Mouse (Mus musculus) intestine, postnatal 0 days (tissue): ENCODE measurements around the gene 4933407L21Rik. TPM values are rescaled to one million over a fixed set of nuclear protein-coding genes. Genes with fewer than 3 reads are reported as not detected.
A peak's percentile ranks its signal among the peaks of the same experiment; 100 is the strongest.

Experiments used
- ATAC-seq: fragments of 200-750 bp; cut with Nextera tagmentation; 2 replicates; pipeline ENCODE4 v1.8.0; 2017; ENCODE audit warnings: mild to moderate bottlenecking, moderate TSS enrichment, moderate library complexity
- H3K27ac ChIP-seq: fragments of 300-500 bp; sonication (generic); 2 replicates; pipeline ENCODE4 v1.5.1; 2014; ENCODE audit warnings: mild to moderate bottlenecking, low read depth, low read length, moderate library complexity
- H3K27me3 ChIP-seq: fragments of 300-500 bp; sonication (generic); replicated peaks from 2 replicates; pipeline ENCODE4 v1.6.1; 2014; ENCODE audit warnings: low read length, mixed read lengths; ENCODE audit not compliant: control insufficient read depth, insufficient read depth
- H3K36me3 ChIP-seq: fragments of 300-500 bp; sonication (generic); 2 replicates; pipeline ENCODE4 v1.6.1; 2014; ENCODE audit warnings: mild to moderate bottlenecking, moderate library complexity; ENCODE audit not compliant: control insufficient read depth, insufficient read depth
- H3K4me1 ChIP-seq: fragments of 300-500 bp; sonication (generic); replicated peaks from 2 replicates; pipeline ENCODE4 v1.6.1; 2014; ENCODE audit warnings: antibody characterized with exemption, low read length, mixed read lengths; ENCODE audit not compliant: control insufficient read depth, insufficient read depth
- H3K4me2 ChIP-seq: fragments of 300-500 bp; sonication (generic); replicated peaks from 2 replicates; pipeline ENCODE4 v1.6.1; 2014; ENCODE audit warnings: low read depth, mild to moderate bottlenecking, moderate library complexity
- H3K4me3 ChIP-seq: fragments of 300-500 bp; sonication (generic); 2 replicates; pipeline ENCODE4 v1.5.1; 2014; ENCODE audit warnings: low read depth, low read length
- H3K9ac ChIP-seq: fragments of 300-500 bp; sonication (generic); 2 replicates; pipeline ENCODE4 v1.6.1; 2014; ENCODE audit warnings: mild to moderate bottlenecking, low read depth, low read length
- H3K9me3 ChIP-seq: fragments of 300-500 bp; sonication (generic); 2 replicates; pipeline ENCODE4 v1.6.1; 2016; ENCODE audit warnings: mixed run types; ENCODE audit not compliant: control insufficient read depth
- CTCF ChIP-seq: sonication (generic); IDR thresholded peaks from 2 replicates; pipeline ENCODE4 v1.5.1; 2016; ENCODE audit warnings: low read depth, mild to moderate bottlenecking, control low read depth, antibody characterized with exemption, moderate library complexity
- WGBS: fragments of 180-500 bp; shearing (Covaris S2); extraction: QIAGEN DNeasy Blood & Tissue Kit; methylation state at CpG from one replicate; pipeline ENCODE4 v1.1.7; 2014; 5-methylcytosine and 5-hydroxymethylcytosine counted together
- polyA plus RNA-seq: library from polyadenylated mRNA; unstranded; fragments of >200 nt; fragmentation: Nextera tagmentation; extraction: Ambion mirVana; gene quantifications from 2 replicates; pipeline ENCODE4 v1.2.1, GENCODE M21; 2015

Gene 4933407L21Rik
- polyA plus RNA-seq, result 0.13 and 0.22 TPM in 2 replicates

DNA sequence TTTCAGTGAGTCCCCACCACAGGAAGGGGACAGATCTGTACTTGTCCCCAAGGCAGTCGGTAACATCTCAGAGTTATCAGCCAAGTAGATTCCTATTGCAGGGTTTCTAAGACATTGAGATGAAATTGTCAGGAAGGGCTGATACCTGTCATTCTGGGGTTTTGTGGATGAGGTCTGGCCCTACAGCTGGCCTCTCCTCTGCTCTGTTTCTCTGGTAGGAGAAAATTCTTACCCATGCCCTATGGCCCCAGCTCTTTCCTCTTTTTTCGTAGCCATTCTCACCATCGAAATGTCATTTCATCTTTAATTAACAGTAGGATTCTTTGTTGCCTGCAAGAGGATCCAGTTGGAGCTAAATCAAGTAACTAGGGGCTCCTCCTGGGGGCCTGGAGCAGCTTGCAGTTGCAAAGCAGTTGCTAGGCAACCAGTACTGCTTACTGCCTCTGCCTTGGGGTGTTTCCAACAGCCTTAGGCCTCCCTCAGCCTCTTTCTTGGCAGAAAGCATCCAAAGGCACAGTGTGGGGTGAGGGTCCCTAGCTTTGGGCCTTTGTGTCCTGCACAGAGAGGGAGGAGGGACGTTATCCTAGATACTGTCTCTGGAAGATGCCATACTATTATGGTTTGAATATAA lies at the start of gene 4933407L21Rik:
Gene 4933407L21Rik, plus strand, starts transcription at position 427 of the 631 bp plus-strand sequence.
- ATAC-seq, result no peak
- Histone ChIP-seq H3K27ac (no peak within 1 kb of the TSS), H3K36me3 (no peaks in the 10 kb centered on the region), H3K4me1 (no peaks in the 10 kb centered on the region), H3K9ac (no peak within 1 kb of the TSS), H3K4me2 (no peak within 1 kb of the TSS), H3K27me3 (no peaks in the 10 kb centered on the region), H3K4me3 (no peak within 1 kb of the TSS), H3K9me3 (no peaks in the 10 kb centered on the region)
- WGBS, result 57% methylated on average over 4 of the region's 4 CpGs
- peak; percentile 22 for TF ChIP-seq CTCF

DNA sequence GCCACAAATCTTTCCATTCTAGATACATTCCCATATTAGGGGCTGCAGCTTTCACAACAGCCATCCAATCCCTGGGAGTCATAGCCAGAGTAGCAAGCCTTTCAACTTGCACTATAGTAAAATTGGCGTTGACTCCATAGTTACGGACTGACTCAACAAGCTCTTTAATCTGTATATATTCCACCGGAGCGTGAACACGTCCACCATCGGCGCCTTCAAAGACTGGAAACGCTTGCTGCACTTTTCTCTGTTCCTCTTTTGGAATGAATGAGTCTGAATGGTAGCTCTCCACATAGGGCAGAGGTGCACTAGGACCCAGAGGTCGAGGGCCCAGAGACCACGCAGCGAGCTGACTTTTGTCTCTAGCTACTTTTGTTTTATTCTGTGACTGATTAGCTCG lies 46.3 kb upstream of the 4933407L21Rik start:
- no peak overlapping the region for H3K4me3 ChIP-seq
- H3K36me3 ChIP-seq, result no peaks in the 10 kb centered on the region
- 92% methylated on average over 12 of the region's 12 CpGs for WGBS
- H3K4me2 ChIP-seq, result no peak overlapping the region
- no peak overlapping the region for H3K9ac ChIP-seq
- no peak for ATAC-seq
- H3K4me1 ChIP-seq, result no peaks in the 10 kb centered on the region
- no peak overlapping the region for H3K27ac ChIP-seq
- no peaks in the 10 kb centered on the region for H3K27me3 ChIP-seq
- 0 out of 2 replicates have a peak, but pooled peaks cover 3% of the 10 kb centered on the region for H3K9me3 ChIP-seq
- TF ChIP-seq CTCF, result no peak

DNA sequence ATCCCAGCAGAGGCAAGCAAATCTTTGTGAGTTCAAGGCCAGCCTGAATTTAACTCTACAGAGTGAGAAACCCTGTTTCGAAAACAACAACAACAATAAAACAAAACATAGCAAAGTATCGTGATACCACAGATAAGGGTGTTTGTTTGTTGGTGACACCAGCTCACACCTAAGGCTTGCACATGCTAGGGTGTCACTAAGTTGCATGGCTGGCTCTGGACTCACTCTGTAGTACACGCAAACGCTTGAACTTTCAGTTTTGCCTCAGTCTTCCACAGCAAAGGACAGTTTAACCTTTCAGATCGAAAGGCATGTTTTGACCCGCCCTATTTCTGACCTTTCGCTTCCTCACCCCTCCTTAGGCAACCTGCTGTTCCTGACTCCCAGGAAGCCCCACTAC lies 41.1 kb upstream of the 4933407L21Rik start:
- Histone ChIP-seq H3K27me3 (no peaks in the 10 kb centered on the region), H3K4me1 (no peaks in the 10 kb centered on the region), H3K4me2 (no peak overlapping the region), H3K9me3 (no peaks in the 10 kb centered on the region), H3K36me3 (no peaks in the 10 kb centered on the region), H3K4me3 (no peak overlapping the region), H3K27ac (no peak overlapping the region), H3K9ac (no peak overlapping the region)
- no peak for TF ChIP-seq CTCF
- ATAC-seq, result no peak
- WGBS, result 80% methylated on average over 7 of the region's 7 CpGs

DNA sequence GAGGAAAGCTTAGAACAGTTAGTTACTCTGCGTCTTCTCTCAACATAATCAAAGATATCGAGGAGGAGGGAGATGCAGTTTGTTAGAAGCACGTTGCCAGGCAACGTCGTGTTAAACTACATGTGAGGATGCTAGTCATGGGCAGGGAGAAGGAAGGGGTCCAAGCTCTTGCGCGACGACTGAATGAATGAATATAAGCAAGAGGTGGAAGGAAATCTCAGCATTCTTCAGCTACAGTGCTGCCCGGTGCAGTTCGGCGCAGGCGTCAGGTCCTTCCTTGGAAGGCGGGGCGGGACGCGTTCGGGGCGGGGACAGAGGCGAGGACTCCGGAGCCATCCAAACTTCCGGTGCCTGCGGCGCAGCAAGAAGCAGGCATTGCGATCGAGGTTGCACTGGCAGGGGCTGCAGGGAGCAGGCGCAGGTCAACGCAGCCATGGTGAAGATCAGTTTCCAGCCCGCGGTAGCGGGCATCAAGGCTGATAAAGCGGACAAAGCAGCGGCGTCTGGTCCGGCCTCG lies 34.0 kb upstream of the 4933407L21Rik start, which contains the start of gene Itm2c:
Gene Itm2c, plus strand, starts transcription at position 51 of the 517 bp plus-strand sequence.
- Histone ChIP-seq H3K4me3 (peak within 1 kb of the TSS; percentile 88), H3K36me3 (no peaks in the 10 kb centered on the region), H3K27ac (peak within 1 kb of the TSS; percentile 71), H3K9ac (peak within 1 kb of the TSS; percentile 67), H3K4me1 (peaks cover 12% of the 10 kb centered on the region; the same call in 1 of the 2 replicates), H3K9me3 (no peaks in the 10 kb centered on the region), H3K4me2 (peak within 1 kb of the TSS; percentile 87), H3K27me3 (no peaks in the 10 kb centered on the region)
- ATAC-seq, result peak; percentile 79
- no peak for TF ChIP-seq CTCF
- WGBS, result under 1% methylated on average over 35 of the region's 35 CpGs

DNA sequence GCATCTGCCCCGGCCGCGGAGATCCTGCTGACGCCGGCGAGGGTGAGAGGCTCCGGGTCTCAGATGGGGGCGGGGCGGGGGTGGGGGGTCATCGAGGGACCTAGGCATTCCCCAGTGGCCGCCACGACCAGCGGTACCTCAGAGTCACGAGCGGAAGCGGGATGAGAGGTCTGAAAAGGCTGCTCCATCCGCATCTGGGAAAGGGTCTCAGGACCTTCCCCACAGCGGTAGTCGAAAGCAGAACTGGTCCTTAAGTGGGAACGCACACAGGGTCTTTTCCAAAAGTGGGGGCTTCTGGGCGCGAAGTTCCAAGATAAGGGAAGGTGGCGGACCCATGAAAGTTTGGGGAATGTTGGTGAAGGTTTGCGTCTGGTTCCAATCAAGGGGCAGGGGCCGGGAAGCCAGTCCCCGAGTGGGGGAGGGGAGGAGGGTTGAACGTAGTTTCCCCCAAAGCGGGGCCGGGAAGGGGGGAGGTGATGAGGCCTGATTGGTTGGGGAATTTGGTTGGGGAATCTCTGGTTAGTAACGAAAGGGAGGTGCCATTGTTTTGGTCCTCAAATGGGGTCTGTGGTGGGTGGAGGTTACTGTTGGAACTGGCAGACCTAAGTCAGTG lies 33.4 kb upstream of the 4933407L21Rik start:
- peak overlapping the region; percentile 67 for H3K9ac ChIP-seq
- H3K4me2 ChIP-seq, result peak overlapping the region; percentile 87
- no peaks in the 10 kb centered on the region for H3K36me3 ChIP-seq
- H3K27ac ChIP-seq, result peak overlapping the region; percentile 71
- H3K4me3 ChIP-seq, result peak overlapping the region; percentile 88
- H3K27me3 ChIP-seq, result no peaks in the 10 kb centered on the region
- ATAC-seq, result peak; percentile 6; the same call in 1 of the 2 replicates
- under 1% methylated on average over 30 of the region's 30 CpGs for WGBS
- TF ChIP-seq CTCF, result no peak
- H3K9me3 ChIP-seq, result no peaks in the 10 kb centered on the region
- peaks cover 16% of the 10 kb centered on the region; the same call in 1 of the 2 replicates for H3K4me1 ChIP-seq

DNA sequence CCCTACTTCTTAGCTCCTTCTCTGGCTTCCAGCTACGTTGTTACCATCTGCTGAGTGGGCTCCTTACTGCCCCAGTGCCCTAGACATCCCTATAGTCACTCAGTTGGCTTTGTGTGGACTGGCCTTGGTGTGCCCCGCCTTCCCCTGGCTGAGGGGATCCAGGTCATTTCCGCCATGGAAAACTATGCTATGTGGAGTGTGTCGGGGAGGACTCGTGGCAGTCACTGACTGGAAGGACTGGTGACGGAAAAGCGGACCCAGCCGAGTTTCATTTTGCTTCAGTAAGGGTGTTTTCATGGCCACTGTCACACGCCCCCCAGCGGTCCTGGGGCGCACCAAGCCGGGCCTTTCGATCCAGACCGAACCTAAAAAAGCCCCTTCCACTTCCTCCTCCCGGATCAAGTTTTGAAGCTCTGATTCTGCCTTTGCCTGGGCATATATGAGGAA lies 32.9 kb upstream of the 4933407L21Rik start:
- H3K4me1 ChIP-seq, result peaks cover 16% of the 10 kb centered on the region; the same call in 1 of the 2 replicates
- H3K9me3 ChIP-seq, result no peaks in the 10 kb centered on the region
- ATAC-seq, result peak; percentile 76
- WGBS, result 4% methylated on average over 15 of the region's 15 CpGs
- peak overlapping the region; percentile 71 for H3K27ac ChIP-seq
- H3K4me2 ChIP-seq, result peak overlapping the region; percentile 87
- H3K4me3 ChIP-seq, result peak overlapping the region; percentile 88
- H3K27me3 ChIP-seq, result no peaks in the 10 kb centered on the region
- no peaks in the 10 kb centered on the region for H3K36me3 ChIP-seq
- H3K9ac ChIP-seq, result peak overlapping the region; percentile 67
- peak; percentile 70 for TF ChIP-seq CTCF
